Mouse (Mus musculus) embryonic fibroblast, embryonic 13.5 days (primary cell): ENCODE results near the gene Tcaf2. TPM values are rescaled to one million over a fixed set of nuclear protein-coding genes. Genes with fewer than 3 reads are reported as not detected.

Source experiments
- H3K27ac ChIP-seq: 2 replicates; pipeline ENCODE4 v1.5.1; 2012; ENCODE audit warnings: low read length, control low read depth, inconsistent platforms; ENCODE audit not compliant: insufficient read depth
- H3K4me1 ChIP-seq: 2 replicates; pipeline ENCODE4 v1.6.1; 2011; ENCODE audit warnings: low read length; ENCODE audit not compliant: control insufficient read depth, insufficient read depth
- H3K4me3 ChIP-seq: 2 replicates; pipeline ENCODE4 v1.5.1; 2011; ENCODE audit warnings: mild to moderate bottlenecking, control low read depth, low read length; ENCODE audit not compliant: insufficient read depth
- CTCF ChIP-seq: IDR thresholded peaks from 2 replicates; pipeline ENCODE4 v1.5.1; 2011; ENCODE audit warnings: mild to moderate bottlenecking, control low read depth, low read length, moderate library complexity, borderline replicate concordance; ENCODE audit not compliant: insufficient read depth
- POLR2A ChIP-seq: IDR thresholded peaks from 2 replicates; pipeline ENCODE4 v1.6.1; 2011; ENCODE audit warnings: low read depth, mild to moderate bottlenecking, control low read depth, low read length, moderate library complexity
- polyA plus RNA-seq: library from polyadenylated mRNA; stranded (reverse); fragments of >200 nt; gene quantifications from 2 replicates; pipeline ENCODE4 v1.2.4, GENCODE M21; 2011; ENCODE audit warnings: low read depth; ENCODE audit not compliant: missing spikeins, insufficient read length

The Tcaf2 gene
- polyA plus RNA-seq, 1 experiment: 8.8 TPM

DNA sequence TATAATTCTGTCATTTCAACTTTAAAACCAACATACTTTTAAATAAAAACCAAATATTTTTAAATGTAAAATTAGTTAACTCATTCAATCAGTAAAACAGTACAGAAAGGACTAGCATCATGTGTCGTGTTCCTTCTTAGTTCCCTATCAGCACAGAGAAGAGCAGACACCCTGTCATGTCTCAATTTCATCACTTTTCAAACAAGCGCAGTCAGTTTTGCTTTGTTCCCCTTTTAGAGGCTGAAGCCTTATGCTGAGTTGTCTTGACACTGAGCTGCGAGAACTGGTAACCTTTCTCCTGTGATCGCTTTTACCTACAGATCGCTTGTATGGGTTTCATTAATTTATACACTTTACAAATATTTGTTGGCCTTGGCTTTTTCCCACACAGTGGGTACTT is 10.7 kb downstream of the Tcaf2 start:
- no peak for TF ChIP-seq CTCF
- no peak for TF ChIP-seq POLR2A
- Histone ChIP-seq H3K27ac (no peak overlapping the region), H3K4me3 (no peak overlapping the region)

GRCm38 (mm10) chr6:42631395-42631794 is 13.7 kb downstream of the Tcaf2 start:
- no peak overlapping the region for H3K27ac ChIP-seq
- no peaks in the 10 kb centered on the region for H3K4me1 ChIP-seq
- H3K4me3 ChIP-seq: no peak overlapping the region
- no peak for TF ChIP-seq POLR2A
- TF ChIP-seq CTCF: no peak

More for the DNA sequence above, 10.7 kb downstream of the Tcaf2 start:
- no peaks in the 10 kb centered on the region for H3K4me1 ChIP-seq

DNA sequence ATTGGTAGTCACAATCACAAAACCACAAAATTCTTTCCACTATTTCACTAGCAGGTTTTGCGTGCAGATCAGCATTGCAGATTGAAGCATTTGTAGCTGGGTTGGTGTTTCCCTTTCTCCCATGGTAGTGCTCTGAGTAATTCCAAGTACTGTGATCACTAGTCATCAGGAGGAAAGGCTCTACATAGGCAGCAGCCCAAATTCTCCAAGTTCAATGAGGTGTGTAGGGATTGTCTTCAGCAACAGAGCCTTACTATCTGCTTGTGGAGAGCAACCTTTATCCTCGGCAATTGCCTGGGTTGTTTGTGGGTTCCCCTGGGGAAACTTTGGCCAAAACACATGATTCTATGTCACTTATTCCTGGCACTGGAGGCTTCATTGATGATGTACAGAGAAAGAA is 28.1 kb downstream of the Tcaf2 start:
- Histone ChIP-seq H3K27ac (no peak overlapping the region), H3K4me3 (no peak overlapping the region), H3K4me1 (no peaks in the 10 kb centered on the region)
- TF ChIP-seq CTCF: no peak
- TF ChIP-seq POLR2A: no peak

DNA sequence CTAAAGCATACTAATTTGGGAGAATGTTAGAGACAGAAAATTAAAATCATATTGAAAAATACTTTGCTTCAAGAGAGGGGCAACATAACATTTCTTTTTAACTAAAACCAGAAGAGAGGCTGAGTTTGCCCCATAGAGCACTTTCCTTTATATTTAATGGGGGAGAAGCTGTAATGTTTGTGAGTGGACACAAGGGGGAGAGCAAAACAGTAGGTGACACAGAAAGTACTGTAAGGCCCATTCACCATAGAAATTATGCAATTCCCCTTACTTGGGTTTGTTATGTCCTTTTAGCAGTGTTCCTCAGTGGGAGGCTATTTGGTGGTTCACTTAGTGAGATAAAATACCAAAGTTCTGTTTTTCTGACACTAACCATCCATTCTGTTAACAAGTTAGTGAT is 32.8 kb downstream of the Tcaf2 start:
- TF ChIP-seq POLR2A: no peak
- TF ChIP-seq CTCF: no peak
- Histone ChIP-seq H3K4me1 (no peaks in the 10 kb centered on the region), H3K27ac (no peak overlapping the region), H3K4me3 (no peak overlapping the region)

DNA sequence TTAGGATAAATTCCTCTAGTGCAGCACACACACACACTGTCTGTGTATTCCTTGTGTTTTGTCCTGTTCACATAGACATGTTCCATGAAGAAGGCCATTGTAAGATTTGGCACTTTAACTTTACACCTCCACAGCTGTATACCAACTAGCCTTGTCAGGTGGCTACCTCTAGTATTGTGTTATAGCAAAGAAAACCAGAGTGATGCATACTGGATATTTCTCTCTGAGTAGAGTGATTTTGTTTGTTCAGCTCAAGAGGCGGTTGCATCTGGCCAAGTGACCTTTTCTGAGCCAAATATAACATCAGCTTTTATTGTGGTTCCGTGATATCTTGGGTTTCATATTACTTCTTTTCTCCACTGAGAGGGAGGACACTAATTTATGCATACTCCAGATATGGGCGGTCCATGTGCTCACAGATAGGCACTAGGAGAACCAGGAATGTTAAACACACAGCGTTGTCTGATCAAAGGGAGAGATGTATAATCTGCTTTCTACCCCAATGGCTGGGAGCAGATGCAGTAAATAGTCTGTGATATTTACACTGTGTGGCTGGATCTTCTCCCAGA is 34.0 kb downstream of the Tcaf2 start:
- TF ChIP-seq CTCF (no peak), POLR2A (no peak)
- H3K4me1 ChIP-seq: no peaks in the 10 kb centered on the region
- no peak overlapping the region for H3K27ac ChIP-seq
- no peak overlapping the region for H3K4me3 ChIP-seq

DNA sequence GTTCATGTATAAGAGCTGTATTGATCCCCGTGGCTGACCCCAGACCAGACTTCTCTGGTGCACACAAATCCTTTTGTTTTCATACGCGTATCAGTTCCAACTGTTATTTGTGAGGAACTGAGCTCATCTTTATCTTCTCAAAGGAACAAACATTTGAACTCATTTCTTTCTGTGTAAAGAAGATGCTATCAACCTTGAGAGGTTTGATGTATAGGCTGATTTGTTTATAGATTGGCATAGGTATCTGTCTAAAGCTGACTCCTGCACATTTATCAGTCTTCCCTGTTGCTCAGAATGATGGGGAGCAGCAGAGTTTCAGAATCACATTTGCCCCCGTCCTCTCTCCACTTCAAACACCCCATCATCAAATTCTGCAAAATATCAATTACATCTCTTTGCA is 47.5 kb downstream of the Tcaf2 start, which contains the start of gene Tcaf3:
TSS of gene Tcaf3 (minus strand) at position 101 of the 400 bp plus-strand sequence.
- Histone ChIP-seq H3K27ac (no peak within 1 kb of the TSS), H3K4me3 (no peak within 1 kb of the TSS), H3K4me1 (no peaks in the 10 kb centered on the region)
- TF ChIP-seq POLR2A: no peak
- TF ChIP-seq CTCF: no peak

DNA sequence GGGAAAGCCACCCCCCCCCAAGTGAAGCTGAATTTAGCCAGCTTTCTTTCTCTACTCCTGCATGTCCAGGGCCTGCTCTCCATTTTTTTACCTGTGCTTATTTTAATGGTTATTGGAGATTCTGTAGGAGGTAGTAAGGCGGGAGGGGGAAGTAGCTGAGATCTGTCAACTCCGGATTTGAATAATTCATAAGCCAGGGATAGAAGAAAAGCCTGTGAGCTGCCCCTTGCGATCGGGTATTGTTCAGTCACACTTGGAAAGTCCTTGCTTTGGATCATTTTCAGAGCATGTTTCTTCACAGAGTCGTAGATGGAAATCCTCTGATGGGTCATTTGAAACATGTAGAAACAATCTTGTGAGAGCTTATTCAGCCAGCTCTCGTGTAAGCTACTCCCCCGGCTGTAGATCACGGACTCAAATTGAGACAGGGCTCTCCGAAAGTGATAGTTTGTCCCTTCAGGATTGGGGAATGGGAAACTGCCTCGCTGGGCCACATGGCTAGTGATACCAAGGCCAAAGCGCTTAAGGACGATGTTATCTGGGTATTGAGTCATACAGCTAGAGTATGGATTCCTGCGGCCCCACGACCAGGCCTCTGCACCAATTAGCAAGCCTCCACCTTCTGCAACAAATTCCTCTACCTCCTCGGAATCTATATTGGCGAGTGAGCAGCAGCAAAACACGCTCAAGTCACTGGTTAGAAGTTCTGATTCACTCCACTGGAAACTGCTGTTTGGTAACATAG is 51.7 kb downstream of the Tcaf2 start:
- H3K4me3 ChIP-seq: no peak overlapping the region
- H3K27ac ChIP-seq: no peak overlapping the region
- no peaks in the 10 kb centered on the region for H3K4me1 ChIP-seq
- TF ChIP-seq CTCF: no peak
- TF ChIP-seq POLR2A: no peak

DNA sequence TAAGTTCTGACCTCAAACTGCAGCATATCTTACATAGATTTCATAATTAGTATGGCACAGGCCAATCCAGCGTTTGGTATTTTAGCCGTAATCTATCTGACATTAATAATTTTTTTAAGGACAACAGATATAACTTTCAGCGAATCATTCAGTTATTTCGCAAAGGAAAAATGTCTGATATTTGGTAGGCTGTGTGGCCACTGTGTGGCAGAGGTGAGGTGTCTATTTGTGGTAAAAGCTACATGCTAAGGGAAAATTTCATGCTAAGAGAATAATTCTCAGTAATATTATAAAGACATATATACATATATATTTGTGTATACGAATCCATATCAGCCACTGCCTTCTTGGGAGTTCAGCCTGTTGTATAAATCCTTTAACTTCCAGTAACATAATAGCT is 58.5 kb downstream of the Tcaf2 start:
- Histone ChIP-seq H3K4me1 (peaks cover 3% of the 10 kb centered on the region), H3K27ac (no peak overlapping the region), H3K4me3 (no peak overlapping the region)
- no peak for TF ChIP-seq CTCF
- no peak for TF ChIP-seq POLR2A

- Histone ChIP-seq H3K4me3 (no peak overlapping the region), H3K27ac (peak overlapping the region; percentile 92), H3K4me1 (peaks cover 3% of the 10 kb centered on the region)
- TF ChIP-seq CTCF (peak; percentile 31; the same call in 1 of the 2 replicates), POLR2A (no peak)
Observed at GRCm38 (mm10) chr6:42583488-42583872, 61.6 kb downstream of the Tcaf2 start.

DNA sequence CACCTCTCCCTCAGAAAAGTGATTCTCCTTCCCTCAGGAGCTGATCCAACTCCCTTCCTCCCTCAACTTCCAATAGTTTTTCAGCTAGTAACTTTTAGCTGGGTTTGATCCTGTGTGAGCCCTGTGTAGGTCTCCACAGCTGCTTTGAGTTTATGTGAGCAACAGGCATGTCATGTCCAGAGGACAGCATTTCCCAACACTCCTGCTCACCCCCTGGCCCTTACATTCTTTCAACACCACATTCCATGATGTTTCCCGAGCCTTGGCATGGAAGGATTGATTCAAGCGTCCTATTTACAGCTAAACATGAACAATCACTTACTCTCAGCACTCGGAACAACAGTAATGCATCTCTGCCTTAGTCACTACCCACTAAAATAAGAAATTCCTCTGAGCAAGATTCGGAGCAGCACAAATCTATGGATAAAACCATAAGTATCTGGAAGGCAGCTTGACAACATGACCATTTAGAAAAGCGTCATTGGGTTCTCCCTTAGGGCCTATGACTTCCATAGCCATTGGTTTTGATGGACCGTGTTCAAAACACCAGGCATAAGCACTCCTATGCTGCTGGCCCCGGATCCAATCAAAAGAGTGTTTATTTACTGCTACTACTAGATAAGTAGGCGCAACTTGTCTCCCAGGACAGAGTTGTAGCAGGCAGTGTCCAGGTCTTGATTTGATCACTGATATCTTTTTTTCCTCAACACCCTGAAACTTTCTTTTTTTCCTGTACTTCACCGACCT is 62.1 kb downstream of the Tcaf2 start:
- H3K27ac ChIP-seq: peak overlapping the region; percentile 92
- TF ChIP-seq CTCF (no peak), POLR2A (0 out of 2 replicates have a peak, but pooled peaks have one; percentile 6)

More for the DNA sequence above, 62.1 kb downstream of the Tcaf2 start:
- peaks cover 3% of the 10 kb centered on the region for H3K4me1 ChIP-seq
- H3K4me3 ChIP-seq: no peak overlapping the region
